Mouse (Mus musculus): ENCODE measurements around the gene Plekho1. TPM values are rescaled to one million over a fixed set of nuclear protein-coding genes. Genes with fewer than 3 reads are reported as not detected.
"Not testable (repeated sequence)": the region's sequence is repeated elsewhere in the genome, so short reads cannot be mapped to it uniquely, and the experiment has no call there.

Plekho1 gene
- 64.3 and 69.6 TPM in 2 replicates for polyA plus RNA-seq (2015; fragmentation: Nextera tagmentation; extraction: Ambion mirVana)

- under 1% methylated on average over 49 of the region's 84 CpGs for WGBS
- peak within 1 kb of the TSS; percentile 64 for H3K4me2 ChIP-seq
- no peaks in the 10 kb centered on the region for H3K9me3 ChIP-seq (replicated peaks)
- peaks cover 13% of the 10 kb centered on the region for H3K36me3 ChIP-seq
- H3K9ac ChIP-seq: peak within 1 kb of the TSS; percentile 73
- H3K4me3 ChIP-seq: peak within 1 kb of the TSS; percentile 71
- no peaks in the 10 kb centered on the region for H3K27me3 ChIP-seq
- H3K27ac ChIP-seq: peak within 1 kb of the TSS; percentile 98
- peak; percentile 40 for ATAC-seq (replicated peaks; ENCODE audit: insufficient number of reproducible peaks, insufficient read depth, low FRiP score, low read depth)
- peaks cover 66% of the 10 kb centered on the region for H3K4me1 ChIP-seq (replicated peaks)
Measured at GRCm38 (mm10) chr3:95995802-95996428, at the start of gene Plekho1. Plekho1 (minus strand) TSS chr3:95996001.

GRCm38 (mm10) chr3:96044559-96044958, 48.8 kb upstream of the Plekho1 start:
- not testable (repeated sequence) for H3K4me1 ChIP-seq (replicated peaks); H3K9ac ChIP-seq

GRCm38 (mm10) chr3:96043104-96043503, 47.3 kb upstream of the Plekho1 start:
- Histone ChIP-seq H3K36me3 (peaks cover 12% of the 10 kb centered on the region), H3K27me3 (no peaks in the 10 kb centered on the region), H3K4me2 (no peak overlapping the region), H3K9ac (no peak overlapping the region), H3K9me3 (replicated peaks) (no peaks in the 10 kb centered on the region), H3K4me1 (replicated peaks) (peaks cover 9% of the 10 kb centered on the region; the same call in 1 of the 2 replicates), H3K4me3 (no peak overlapping the region), H3K27ac (peak overlapping the region; percentile 81)
- ATAC-seq (replicated peaks; ENCODE audit: insufficient number of reproducible peaks, insufficient read depth, low FRiP score, low read depth): 0 out of 2 replicates have a peak, but pooled peaks have one; percentile 66
- 35% methylated on average over 1 of the region's 1 CpGs for WGBS

More at GRCm38 (mm10) chr3:96044559-96044958, 48.8 kb upstream of the Plekho1 start:
- not testable (repeated sequence) for H3K4me3 ChIP-seq; H3K27me3 ChIP-seq; ATAC-seq (replicated peaks; ENCODE audit: insufficient number of reproducible peaks, insufficient read depth, low FRiP score, low read depth); H3K27ac ChIP-seq; H3K9me3 ChIP-seq (replicated peaks); H3K4me2 ChIP-seq
- peaks cover 12% of the 10 kb centered on the region for H3K36me3 ChIP-seq
- 83% methylated on average over 3 of the region's 3 CpGs for WGBS

- Histone ChIP-seq H3K36me3 (peaks cover 8% of the 10 kb centered on the region), H3K27ac (no peak overlapping the region), H3K4me1 (replicated peaks) (peaks cover 10% of the 10 kb centered on the region; the same call in 1 of the 2 replicates), H3K4me2 (no peak overlapping the region), H3K9me3 (replicated peaks) (no peaks in the 10 kb centered on the region), H3K9ac (no peak overlapping the region), H3K27me3 (no peaks in the 10 kb centered on the region), H3K4me3 (no peak overlapping the region)
- ATAC-seq (replicated peaks; ENCODE audit: insufficient number of reproducible peaks, insufficient read depth, low FRiP score, low read depth): no peak
- 93% methylated on average over 6 of the region's 6 CpGs for WGBS
Measured at GRCm38 (mm10) chr3:96041079-96041478, 45.3 kb upstream of the Plekho1 start.

GRCm38 (mm10) chr3:96040663-96041006, 44.8 kb upstream of the Plekho1 start:
- no peak for ATAC-seq (replicated peaks; ENCODE audit: insufficient number of reproducible peaks, insufficient read depth, low FRiP score, low read depth)
- Histone ChIP-seq H3K4me2 (no peak overlapping the region), H3K9me3 (replicated peaks) (no peaks in the 10 kb centered on the region), H3K27ac (no peak overlapping the region), H3K4me3 (no peak overlapping the region), H3K4me1 (replicated peaks) (peaks cover 10% of the 10 kb centered on the region; the same call in 1 of the 2 replicates), H3K9ac (no peak overlapping the region), H3K36me3 (peaks cover 4% of the 10 kb centered on the region; the same call in 1 of the 2 replicates), H3K27me3 (no peaks in the 10 kb centered on the region)
- WGBS: 91% methylated on average over 2 of the region's 2 CpGs

- H3K4me3 ChIP-seq: no peak overlapping the region
- no peaks in the 10 kb centered on the region for H3K36me3 ChIP-seq
- H3K4me1 ChIP-seq (replicated peaks): peaks cover 15% of the 10 kb centered on the region; the same call in 1 of the 2 replicates
- H3K27me3 ChIP-seq: no peaks in the 10 kb centered on the region
- ATAC-seq (replicated peaks; ENCODE audit: insufficient number of reproducible peaks, insufficient read depth, low FRiP score, low read depth): no peak
- no peak overlapping the region for H3K9ac ChIP-seq
- H3K27ac ChIP-seq: no peak overlapping the region
- 73% methylated on average over 8 of the region's 9 CpGs for WGBS
- no peak overlapping the region for H3K4me2 ChIP-seq
- H3K9me3 ChIP-seq (replicated peaks): no peaks in the 10 kb centered on the region
Measured at GRCm38 (mm10) chr3:96039857-96040662, 44.3 kb upstream of the Plekho1 start.

GRCm38 (mm10) chr3:96038851-96039250, 43.0 kb upstream of the Plekho1 start:
- no peaks in the 10 kb centered on the region for H3K9me3 ChIP-seq (replicated peaks)
- ATAC-seq (replicated peaks; ENCODE audit: insufficient number of reproducible peaks, insufficient read depth, low FRiP score, low read depth): no peak
- H3K27ac ChIP-seq: no peak overlapping the region
- H3K4me2 ChIP-seq: no peak overlapping the region
- no peak overlapping the region for H3K4me3 ChIP-seq
- no peaks in the 10 kb centered on the region for H3K27me3 ChIP-seq
- H3K4me1 ChIP-seq (replicated peaks): peaks cover 16% of the 10 kb centered on the region; the same call in 1 of the 2 replicates
- H3K9ac ChIP-seq: no peak overlapping the region
- WGBS: 92% methylated on average over 4 of the region's 4 CpGs
- no peaks in the 10 kb centered on the region for H3K36me3 ChIP-seq

GRCm38 (mm10) chr3:96038156-96038555, 42.4 kb upstream of the Plekho1 start:
- Histone ChIP-seq H3K4me1 (replicated peaks) (peaks cover 14% of the 10 kb centered on the region; the same call in 1 of the 2 replicates), H3K4me2 (no peak overlapping the region), H3K9ac (no peak overlapping the region), H3K36me3 (peaks cover 5% of the 10 kb centered on the region; the same call in 1 of the 2 replicates), H3K27ac (no peak overlapping the region), H3K27me3 (no peaks in the 10 kb centered on the region), H3K4me3 (no peak overlapping the region), H3K9me3 (replicated peaks) (no peaks in the 10 kb centered on the region)
- ATAC-seq (replicated peaks; ENCODE audit: insufficient number of reproducible peaks, insufficient read depth, low FRiP score, low read depth): no peak
- WGBS: 65% methylated on average over 5 of the region's 5 CpGs

GRCm38 (mm10) chr3:96036796-96037195, 41.0 kb upstream of the Plekho1 start:
- no peaks in the 10 kb centered on the region for H3K27me3 ChIP-seq
- ATAC-seq (replicated peaks; ENCODE audit: insufficient number of reproducible peaks, insufficient read depth, low FRiP score, low read depth): no peak
- H3K27ac ChIP-seq: no peak overlapping the region
- peaks cover 5% of the 10 kb centered on the region; the same call in 1 of the 2 replicates for H3K36me3 ChIP-seq
- no peaks in the 10 kb centered on the region for H3K9me3 ChIP-seq (replicated peaks)
- peaks cover 9% of the 10 kb centered on the region; the same call in 1 of the 2 replicates for H3K4me1 ChIP-seq (replicated peaks)
- no peak overlapping the region for H3K4me2 ChIP-seq
- 91% methylated on average over 6 of the region's 6 CpGs for WGBS
- H3K9ac ChIP-seq: no peak overlapping the region
- H3K4me3 ChIP-seq: no peak overlapping the region

- 81% methylated on average over 4 of the region's 4 CpGs for WGBS
- H3K27ac ChIP-seq: no peak overlapping the region
Measured at GRCm38 (mm10) chr3:96033046-96033445, 37.2 kb upstream of the Plekho1 start.

GRCm38 (mm10) chr3:96032652-96033017, 36.8 kb upstream of the Plekho1 start:
- H3K27me3 ChIP-seq: no peaks in the 10 kb centered on the region
- ATAC-seq (replicated peaks; ENCODE audit: insufficient number of reproducible peaks, insufficient read depth, low FRiP score, low read depth): no peak
- H3K4me2 ChIP-seq: no peak overlapping the region
- H3K36me3 ChIP-seq: peaks cover 5% of the 10 kb centered on the region; the same call in 1 of the 2 replicates
- no peak overlapping the region for H3K9ac ChIP-seq
- no peak overlapping the region for H3K4me3 ChIP-seq
- H3K9me3 ChIP-seq (replicated peaks): no peaks in the 10 kb centered on the region
- WGBS: 88% methylated on average over 6 of the region's 6 CpGs
- no peak overlapping the region for H3K27ac ChIP-seq
- H3K4me1 ChIP-seq (replicated peaks): peaks cover 5% of the 10 kb centered on the region; the same call in 1 of the 2 replicates

More at GRCm38 (mm10) chr3:96033046-96033445, 37.2 kb upstream of the Plekho1 start:
- ATAC-seq (replicated peaks; ENCODE audit: insufficient number of reproducible peaks, insufficient read depth, low FRiP score, low read depth): no peak
- Histone ChIP-seq H3K9ac (no peak overlapping the region), H3K36me3 (peaks cover 5% of the 10 kb centered on the region; the same call in 1 of the 2 replicates), H3K9me3 (replicated peaks) (no peaks in the 10 kb centered on the region), H3K4me3 (no peak overlapping the region), H3K4me1 (replicated peaks) (peaks cover 6% of the 10 kb centered on the region; the same call in 1 of the 2 replicates), H3K27me3 (no peaks in the 10 kb centered on the region), H3K4me2 (no peak overlapping the region)
